Mouse (Mus musculus) lung, postnatal 0 days (tissue): ENCODE measurements around the gene Trp53rkb. TPM values are rescaled to one million over a fixed set of nuclear protein-coding genes. Genes with fewer than 3 reads are reported as not detected.

Experiments
- ATAC-seq: fragments of 200-750 bp; cut with Nextera tagmentation; 2 replicates; pipeline ENCODE4 v1.8.0; 2017; ENCODE audit warnings: moderate library complexity
- DNase-seq: peaks from one replicate; pipeline ENCODE4 v3.0.0-alpha.2; 2016; ENCODE audit warnings: low spot score
- H3K27ac ChIP-seq: fragments of 300-500 bp; sonication (generic); 2 replicates; pipeline ENCODE4 v1.5.1; 2014; ENCODE audit warnings: antibody characterized with exemption, mild to moderate bottlenecking, low read length, mixed read lengths
- H3K27me3 ChIP-seq: fragments of 300-500 bp; sonication (generic); replicated peaks from 2 replicates; pipeline ENCODE4 v1.6.1; 2014; ENCODE audit warnings: low read length, mixed read lengths; ENCODE audit not compliant: insufficient read depth
- H3K36me3 ChIP-seq: fragments of 300-500 bp; sonication (generic); 2 replicates; pipeline ENCODE4 v1.6.1; 2014; ENCODE audit warnings: low read length, mixed read lengths; ENCODE audit not compliant: insufficient read depth
- H3K4me1 ChIP-seq: fragments of 300-500 bp; sonication (generic); 2 replicates; pipeline ENCODE4 v1.6.1; 2014; ENCODE audit warnings: antibody characterized with exemption, low read depth, low read length, mixed read lengths; ENCODE audit not compliant: insufficient read depth
- H3K4me2 ChIP-seq: fragments of 300-500 bp; sonication (generic); replicated peaks from 2 replicates; pipeline ENCODE4 v1.6.1; 2014; ENCODE audit warnings: low read depth, mild to moderate bottlenecking, low read length, moderate library complexity, mixed read lengths
- H3K4me3 ChIP-seq: fragments of 300-500 bp; sonication (generic); 2 replicates; pipeline ENCODE4 v1.5.1; 2014; ENCODE audit warnings: low read depth, low read length
- H3K9ac ChIP-seq: fragments of 300-500 bp; sonication (generic); replicated peaks from 2 replicates; pipeline ENCODE4 v1.6.1; 2014; ENCODE audit warnings: low read depth, mild to moderate bottlenecking
- H3K9me3 ChIP-seq: fragments of 300-500 bp; sonication (generic); 2 replicates; pipeline ENCODE4 v1.6.1; 2016; ENCODE audit warnings: low read length, mixed read lengths
- CTCF ChIP-seq: IDR thresholded peaks from 2 replicates; pipeline ENCODE4 v1.5.1; 2016; ENCODE audit warnings: antibody characterized with exemption, mild to moderate bottlenecking
- EP300 ChIP-seq: IDR thresholded peaks from 2 replicates; pipeline ENCODE4 v1.6.1; 2016; ENCODE audit warnings: antibody characterized with exemption, mild to moderate bottlenecking, control low read depth
- WGBS: fragments of 180-500 bp; shearing (Covaris S2); extraction: QIAGEN DNeasy Blood & Tissue Kit; methylation state at CpG from one replicate; pipeline ENCODE4 v1.1.7; 2014; 5-methylcytosine and 5-hydroxymethylcytosine counted together
- polyA plus RNA-seq: library from polyadenylated mRNA; unstranded; fragments of >200 nt; fragmentation: Nextera tagmentation; extraction: Ambion mirVana; gene quantifications from 2 replicates; pipeline ENCODE4 v1.2.1, GENCODE M21; 2015

Gene Trp53rkb
- polyA plus RNA-seq, 1 experiment from 2014 or later: 4.8 TPM

- TF ChIP-seq CTCF (no peak), EP300 (no peak)
- Histone ChIP-seq H3K27ac (no peak overlapping the region), H3K36me3 (no peaks in the 10 kb centered on the region), H3K4me3 (no peak overlapping the region), H3K4me1 (no peaks in the 10 kb centered on the region), H3K27me3 (no peaks in the 10 kb centered on the region), H3K9me3 (no peaks in the 10 kb centered on the region), H3K4me2 (no peak overlapping the region), H3K9ac (no peak overlapping the region)
- whole genome bisulfite sequencing: 79% methylated on average over 9 of the region's 9 CpGs
- DNase-seq (no peak), ATAC-seq (no peak)
Measured at GRCm38 (mm10) chr2:166818463-166819143, 26.3 kb downstream of the Trp53rkb start.

- no peaks in the 10 kb centered on the region for H3K36me3 ChIP-seq
- 0 out of 2 replicates have a peak, but pooled peaks cover under 1% of the 10 kb centered on the region for H3K4me1 ChIP-seq
- DNase-seq (no peak), ATAC-seq (no peak)
- no peak overlapping the region for H3K27ac ChIP-seq
- no peak for TF ChIP-seq EP300
- no peak for TF ChIP-seq CTCF
- no peaks in the 10 kb centered on the region for H3K27me3 ChIP-seq
- no peaks in the 10 kb centered on the region for H3K9me3 ChIP-seq
- WGBS: 70% methylated on average over 8 of the region's 8 CpGs
- H3K4me2 ChIP-seq: no peak overlapping the region
- H3K9ac ChIP-seq: no peak overlapping the region
- no peak overlapping the region for H3K4me3 ChIP-seq
Measured at GRCm38 (mm10) chr2:166819849-166820248, 27.5 kb downstream of the Trp53rkb start.

GRCm38 (mm10) chr2:166820844-166821243 is 28.5 kb downstream of the Trp53rkb start:
- no peak overlapping the region for H3K4me2 ChIP-seq
- 0 out of 2 replicates have a peak, but pooled peaks have one; percentile 26 for ATAC-seq

GRCm38 (mm10) chr2:166821406-166821805 is 29.1 kb downstream of the Trp53rkb start:
- WGBS: 85% methylated on average over 3 of the region's 3 CpGs
- Histone ChIP-seq H3K4me3 (no peak overlapping the region), H3K4me2 (no peak overlapping the region), H3K9ac (no peak overlapping the region), H3K27ac (no peak overlapping the region), H3K36me3 (no peaks in the 10 kb centered on the region), H3K4me1 (0 out of 2 replicates have a peak, but pooled peaks cover 4% of the 10 kb centered on the region), H3K27me3 (no peaks in the 10 kb centered on the region), H3K9me3 (no peaks in the 10 kb centered on the region)
- DNase-seq: no peak
- ATAC-seq: no peak
- TF ChIP-seq CTCF (no peak), EP300 (no peak)

More at GRCm38 (mm10) chr2:166820844-166821243, 28.5 kb downstream of the Trp53rkb start:
- Histone ChIP-seq H3K9ac (no peak overlapping the region), H3K27me3 (no peaks in the 10 kb centered on the region), H3K4me3 (no peak overlapping the region), H3K36me3 (no peaks in the 10 kb centered on the region), H3K27ac (no peak overlapping the region), H3K9me3 (no peaks in the 10 kb centered on the region), H3K4me1 (0 out of 2 replicates have a peak, but pooled peaks cover 4% of the 10 kb centered on the region)
- no peak for TF ChIP-seq EP300
- no peak for TF ChIP-seq CTCF
- 37% methylated on average over 2 of the region's 2 CpGs for WGBS
- DNase-seq: no peak

GRCm38 (mm10) chr2:166822119-166822826 is 29.9 kb downstream of the Trp53rkb start:
- no peak overlapping the region for H3K4me3 ChIP-seq
- 0 out of 2 replicates have a peak, but pooled peaks cover 4% of the 10 kb centered on the region for H3K4me1 ChIP-seq
- WGBS: 47% methylated on average over 10 of the region's 10 CpGs
- DNase-seq: peak; percentile 62
- H3K9me3 ChIP-seq: no peaks in the 10 kb centered on the region
- no peak overlapping the region for H3K4me2 ChIP-seq
- peak overlapping the region; percentile 0; the same call in 1 of the 2 replicates for H3K27ac ChIP-seq
- H3K9ac ChIP-seq: no peak overlapping the region
- H3K27me3 ChIP-seq: no peaks in the 10 kb centered on the region
- H3K36me3 ChIP-seq: 0 out of 2 replicates have a peak, but pooled peaks cover 5% of the 10 kb centered on the region
- TF ChIP-seq CTCF: no peak
- TF ChIP-seq EP300: no peak
- peak; percentile 60 for ATAC-seq

GRCm38 (mm10) chr2:166822901-166823300 is 30.6 kb downstream of the Trp53rkb start:
- Histone ChIP-seq H3K4me2 (no peak overlapping the region), H3K27me3 (no peaks in the 10 kb centered on the region), H3K36me3 (0 out of 2 replicates have a peak, but pooled peaks cover 5% of the 10 kb centered on the region), H3K4me1 (0 out of 2 replicates have a peak, but pooled peaks cover 4% of the 10 kb centered on the region), H3K9me3 (no peaks in the 10 kb centered on the region), H3K4me3 (no peak overlapping the region), H3K9ac (no peak overlapping the region), H3K27ac (peak overlapping the region; percentile 0; the same call in 1 of the 2 replicates)
- DNase-seq: no peak
- TF ChIP-seq EP300: no peak
- no peak for TF ChIP-seq CTCF
- no peak for ATAC-seq
- WGBS: 78% methylated on average over 2 of the region's 2 CpGs
